Mouse (Mus musculus): ENCODE measurements around the gene Rab44.

DNA sequence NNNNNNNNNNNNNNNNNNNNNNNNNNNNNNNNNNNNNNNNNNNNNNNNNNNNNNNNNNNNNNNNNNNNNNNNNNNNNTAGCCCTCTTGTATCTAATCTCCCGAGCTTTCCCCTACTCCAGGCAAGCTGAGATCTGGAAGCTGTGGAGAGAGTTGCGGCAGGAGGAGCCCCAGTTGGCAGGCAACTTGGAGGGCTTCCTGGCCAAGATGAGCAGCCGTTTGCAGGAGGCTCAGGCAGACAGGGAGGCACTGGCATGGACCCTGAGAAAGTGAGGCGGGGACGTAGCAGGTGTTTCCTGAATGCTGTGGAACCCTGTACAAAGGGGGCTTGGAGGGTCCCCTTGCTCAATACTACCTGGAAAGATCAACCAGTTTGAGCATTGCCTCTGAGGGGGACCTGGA lies 21.1 kb downstream of the Rab44 start:
- TF ChIP-seq CTCF (IDR thresholded peaks at IDR 0.05; ENCODE audit: control insufficient read depth, insufficient read depth, low read length), result no peak
- no peak for TF ChIP-seq POLR2A (IDR thresholded peaks at IDR 0.05; ENCODE audit: borderline replicate concordance, control insufficient read depth, low read depth, low read length)
